Mouse (Mus musculus): ENCODE measurements around the gene Best3. TPM values are rescaled to one million over a fixed set of nuclear protein-coding genes. Genes with fewer than 3 reads are reported as not detected.

Best3 gene
- polyA plus RNA-seq, 1 experiment from 2014 or later: 0.10 TPM

- DNase-seq (ENCODE audit: low spot score) (no peak), ATAC-seq (ENCODE audit: low FRiP score, low TSS enrichment) (peak; percentile 46; the same call in 1 of the 2 replicates)
- Histone ChIP-seq H3K4me1 (replicated peaks; ENCODE audit: control insufficient read depth, insufficient read depth) (no peaks in the 10 kb centered on the region), H3K4me2 (replicated peaks; ENCODE audit: low read depth) (no peak overlapping the region), H3K27me3 (ENCODE audit: control insufficient read depth, insufficient read depth, low read length) (no peaks in the 10 kb centered on the region), H3K9ac (ENCODE audit: low read length) (no peak overlapping the region), H3K27ac (replicated peaks) (no peak overlapping the region; the same call in 1 of the 2 replicates), H3K4me3 (ENCODE audit: low read depth, low read length) (no peak overlapping the region), H3K9me3 (ENCODE audit: control insufficient read depth, low read length) (no peaks in the 10 kb centered on the region), H3K36me3 (ENCODE audit: control insufficient read depth, insufficient read depth, low read length) (no peaks in the 10 kb centered on the region)
- no peak for TF ChIP-seq EP300 (optimal IDR thresholded peaks at IDR 0.05)
- TF ChIP-seq CTCF (IDR thresholded peaks at IDR 0.05; ENCODE audit: low read depth): no peak
- WGBS: 56% methylated on average over 6 of the region's 6 CpGs
Measured at GRCm38 (mm10) chr10:116995584-116996235, 9.6 kb downstream of the Best3 start.

DNA sequence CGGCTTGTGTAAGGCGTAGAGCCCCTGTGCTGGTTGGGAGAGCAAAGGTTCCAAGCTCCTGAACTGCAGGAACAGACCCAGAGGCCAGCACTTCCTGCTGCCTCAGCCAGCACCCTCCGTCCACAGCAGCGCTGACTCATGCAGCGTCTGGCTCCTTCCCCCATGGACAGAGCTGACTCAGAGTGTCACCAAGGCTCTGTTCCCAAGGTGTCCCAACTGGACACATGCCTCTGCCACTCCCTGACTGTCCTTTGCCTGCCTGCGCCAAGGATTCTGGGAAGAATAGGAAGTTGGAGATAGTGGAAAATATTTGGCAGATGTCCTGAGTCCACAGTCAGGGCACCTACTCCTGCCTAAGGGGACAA, 10.1 kb downstream of the Best3 start:
- Histone ChIP-seq H3K27ac (replicated peaks) (no peak overlapping the region; the same call in 1 of the 2 replicates), H3K4me3 (ENCODE audit: low read depth, low read length) (no peak overlapping the region), H3K4me1 (replicated peaks; ENCODE audit: control insufficient read depth, insufficient read depth) (no peaks in the 10 kb centered on the region), H3K9me3 (ENCODE audit: control insufficient read depth, low read length) (no peaks in the 10 kb centered on the region), H3K9ac (ENCODE audit: low read length) (no peak overlapping the region), H3K4me2 (replicated peaks; ENCODE audit: low read depth) (no peak overlapping the region), H3K36me3 (ENCODE audit: control insufficient read depth, insufficient read depth, low read length) (no peaks in the 10 kb centered on the region), H3K27me3 (ENCODE audit: control insufficient read depth, insufficient read depth, low read length) (no peaks in the 10 kb centered on the region)
- DNase-seq (ENCODE audit: low spot score) (peak; percentile 84), ATAC-seq (ENCODE audit: low FRiP score, low TSS enrichment) (peak; percentile 99)
- 48% methylated on average over 6 of the region's 6 CpGs for WGBS
- TF ChIP-seq CTCF (IDR thresholded peaks at IDR 0.05; ENCODE audit: low read depth): no peak
- TF ChIP-seq EP300 (optimal IDR thresholded peaks at IDR 0.05): no peak

GRCm38 (mm10) chr10:116998716-116999455, 12.8 kb downstream of the Best3 start:
- H3K4me1 ChIP-seq (replicated peaks; ENCODE audit: control insufficient read depth, insufficient read depth): no peaks in the 10 kb centered on the region
- ATAC-seq (ENCODE audit: low FRiP score, low TSS enrichment): no peak
- no peak overlapping the region for H3K27ac ChIP-seq (replicated peaks)
- H3K4me2 ChIP-seq (replicated peaks; ENCODE audit: low read depth): no peak overlapping the region
- H3K27me3 ChIP-seq (ENCODE audit: control insufficient read depth, insufficient read depth, low read length): no peaks in the 10 kb centered on the region
- no peak for DNase-seq (ENCODE audit: low spot score)
- 67% methylated on average over 17 of the region's 17 CpGs for WGBS
- no peaks in the 10 kb centered on the region for H3K36me3 ChIP-seq (ENCODE audit: control insufficient read depth, insufficient read depth, low read length)
- H3K9ac ChIP-seq (ENCODE audit: low read length): no peak overlapping the region
- H3K9me3 ChIP-seq (ENCODE audit: control insufficient read depth, low read length): no peaks in the 10 kb centered on the region
- TF ChIP-seq EP300 (optimal IDR thresholded peaks at IDR 0.05) (no peak), CTCF (IDR thresholded peaks at IDR 0.05; ENCODE audit: low read depth) (peak; percentile 22; the same call in 1 of the 2 replicates)
- no peak overlapping the region for H3K4me3 ChIP-seq (ENCODE audit: low read depth, low read length)

GRCm38 (mm10) chr10:117000975-117001374, 14.9 kb downstream of the Best3 start:
- Histone ChIP-seq H3K36me3 (ENCODE audit: control insufficient read depth, insufficient read depth, low read length) (no peaks in the 10 kb centered on the region), H3K4me2 (replicated peaks; ENCODE audit: low read depth) (no peak overlapping the region), H3K4me3 (ENCODE audit: low read depth, low read length) (no peak overlapping the region), H3K27ac (replicated peaks) (no peak overlapping the region), H3K9ac (ENCODE audit: low read length) (no peak overlapping the region), H3K4me1 (replicated peaks; ENCODE audit: control insufficient read depth, insufficient read depth) (no peaks in the 10 kb centered on the region), H3K27me3 (ENCODE audit: control insufficient read depth, insufficient read depth, low read length) (no peaks in the 10 kb centered on the region), H3K9me3 (ENCODE audit: control insufficient read depth, low read length) (no peaks in the 10 kb centered on the region)
- no peak for ATAC-seq (ENCODE audit: low FRiP score, low TSS enrichment)
- TF ChIP-seq CTCF (IDR thresholded peaks at IDR 0.05; ENCODE audit: low read depth) (no peak), EP300 (optimal IDR thresholded peaks at IDR 0.05) (no peak)
- WGBS: 46% methylated on average over 12 of the region's 12 CpGs
- DNase-seq (ENCODE audit: low spot score): no peak

- no peaks in the 10 kb centered on the region for H3K27me3 ChIP-seq (ENCODE audit: control insufficient read depth, insufficient read depth, low read length)
- H3K9ac ChIP-seq (ENCODE audit: low read length): no peak overlapping the region
- H3K36me3 ChIP-seq (ENCODE audit: control insufficient read depth, insufficient read depth, low read length): no peaks in the 10 kb centered on the region
- TF ChIP-seq CTCF (IDR thresholded peaks at IDR 0.05; ENCODE audit: low read depth) (no peak), EP300 (optimal IDR thresholded peaks at IDR 0.05) (no peak)
- no peaks in the 10 kb centered on the region for H3K4me1 ChIP-seq (replicated peaks; ENCODE audit: control insufficient read depth, insufficient read depth)
- no peaks in the 10 kb centered on the region for H3K9me3 ChIP-seq (ENCODE audit: control insufficient read depth, low read length)
- DNase-seq (ENCODE audit: low spot score): no peak
- H3K4me3 ChIP-seq (ENCODE audit: low read depth, low read length): no peak overlapping the region
- WGBS: 77% methylated on average over 5 of the region's 5 CpGs
- no peak overlapping the region for H3K4me2 ChIP-seq (replicated peaks; ENCODE audit: low read depth)
- no peak overlapping the region for H3K27ac ChIP-seq (replicated peaks)
- no peak for ATAC-seq (ENCODE audit: low FRiP score, low TSS enrichment)
Measured at GRCm38 (mm10) chr10:117004695-117005094, 18.6 kb downstream of the Best3 start.
